Mouse (Mus musculus): Measurements from ENCODE around the gene Olfr228. TPM values are rescaled to one million over a fixed set of nuclear protein-coding genes. Genes with fewer than 3 reads are reported as not detected.
"Not testable (repeated sequence)": the region's sequence is repeated elsewhere in the genome, so short reads cannot be mapped to it uniquely, and the experiment has no call there.

The Olfr228 gene
- polyA plus RNA-seq (2014; fragmentation: Nextera tagmentation; extraction: Ambion mirVana): not detected in 2 replicates

DNA sequence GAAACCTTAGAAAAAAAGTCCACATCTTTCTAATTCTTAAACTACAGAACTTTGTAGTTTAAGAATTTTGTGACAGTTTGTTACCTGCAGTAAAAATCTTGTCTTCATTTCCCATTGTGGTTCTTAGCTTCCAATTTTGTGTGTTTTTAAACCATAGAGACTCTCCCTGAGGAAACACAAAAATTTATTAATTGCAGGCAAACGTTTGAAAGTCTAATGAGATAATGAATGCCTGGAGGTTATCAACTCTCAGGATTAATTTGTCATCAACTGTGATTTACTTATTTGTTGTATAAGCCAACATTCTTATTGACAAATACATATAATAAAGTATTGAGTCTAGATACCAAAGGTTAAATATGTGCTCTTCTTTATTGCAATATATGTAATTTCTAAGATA, at the start of gene Olfr228:
Gene Olfr228, minus strand, starts transcription at position 101 of the 400 bp plus-strand sequence.
- Histone ChIP-seq H3K27me3 (ENCODE audit: control insufficient read depth, insufficient read depth, low read length) (no peaks in the 10 kb centered on the region), H3K36me3 (ENCODE audit: control insufficient read depth, insufficient read depth, low read length) (no peaks in the 10 kb centered on the region), H3K9ac (replicated peaks; ENCODE audit: low read depth, low read length) (no peak within 1 kb of the TSS), H3K4me2 (replicated peaks; ENCODE audit: low read depth, low read length) (no peak within 1 kb of the TSS), H3K27ac (ENCODE audit: low read length) (no peak within 1 kb of the TSS), H3K4me1 (ENCODE audit: control insufficient read depth, insufficient read depth, low read length) (no peaks in the 10 kb centered on the region), H3K9me3 (ENCODE audit: control insufficient read depth, low read depth, low read length) (no peaks in the 10 kb centered on the region), H3K4me3 (ENCODE audit: low read depth, low read length) (no peak within 1 kb of the TSS)
- no peak for ATAC-seq (ENCODE audit: insufficient number of reproducible peaks, insufficient read depth, low FRiP score, low read depth)
- 35% methylated on average over 1 of the region's 1 CpGs for WGBS

DNA sequence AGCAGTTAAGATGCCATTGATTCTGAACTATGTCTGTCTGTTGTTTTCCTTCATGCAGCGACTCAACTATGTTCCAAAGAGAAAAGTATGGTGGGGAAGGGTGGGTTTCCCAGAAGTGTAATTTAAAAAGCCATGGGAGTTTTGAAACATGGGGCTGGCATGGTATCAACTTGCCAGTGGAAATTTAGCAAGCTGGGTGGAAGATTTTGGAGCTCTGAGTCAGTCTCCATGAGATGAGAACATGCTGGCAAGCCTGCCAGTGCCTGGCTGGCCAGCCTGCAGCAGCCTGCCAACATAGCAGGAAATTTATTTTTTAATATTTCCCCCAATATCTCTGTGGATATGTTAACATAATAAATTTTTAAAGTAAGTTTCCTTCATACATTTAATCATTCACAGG, 43.8 kb upstream of the Olfr228 start:
- 74% methylated on average over 1 of the region's 1 CpGs for WGBS
- no peak for ATAC-seq (ENCODE audit: insufficient number of reproducible peaks, insufficient read depth, low FRiP score, low read depth)
- Histone ChIP-seq H3K36me3 (ENCODE audit: control insufficient read depth, insufficient read depth, low read length) (no peaks in the 10 kb centered on the region), H3K4me1 (ENCODE audit: control insufficient read depth, insufficient read depth, low read length) (no peaks in the 10 kb centered on the region), H3K9me3 (ENCODE audit: control insufficient read depth, low read depth, low read length) (no peaks in the 10 kb centered on the region), H3K9ac (replicated peaks; ENCODE audit: low read depth, low read length) (no peak overlapping the region), H3K27me3 (ENCODE audit: control insufficient read depth, insufficient read depth, low read length) (no peaks in the 10 kb centered on the region), H3K4me3 (ENCODE audit: low read depth, low read length) (no peak overlapping the region), H3K4me2 (replicated peaks; ENCODE audit: low read depth, low read length) (no peak overlapping the region), H3K27ac (ENCODE audit: low read length) (no peak overlapping the region)

DNA sequence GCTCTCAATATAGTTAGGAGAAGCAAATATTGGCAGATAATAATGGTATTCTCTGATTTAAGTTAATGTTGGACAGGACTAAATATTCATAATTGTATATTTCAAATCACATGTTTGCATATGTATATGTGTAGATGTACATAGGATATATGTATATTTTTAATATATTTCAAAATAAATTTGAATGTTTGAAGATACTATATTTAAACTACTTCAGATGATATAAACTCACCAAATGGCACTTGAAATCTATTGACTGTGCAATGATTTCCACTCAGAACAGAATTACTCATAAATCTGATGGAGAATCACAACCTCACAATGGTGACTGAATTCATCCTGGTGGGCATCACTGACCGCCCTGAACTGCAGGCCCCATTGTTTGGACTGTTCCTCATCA, 21.0 kb upstream of the Olfr228 start, which contains the start of gene Olfr1076:
Gene Olfr1076, plus strand, starts transcription at position 301 of the 400 bp plus-strand sequence.
- Histone ChIP-seq H3K9ac (replicated peaks; ENCODE audit: low read depth, low read length) (no peak within 1 kb of the TSS), H3K4me2 (replicated peaks; ENCODE audit: low read depth, low read length) (no peak within 1 kb of the TSS), H3K4me3 (ENCODE audit: low read depth, low read length) (no peak within 1 kb of the TSS), H3K9me3 (ENCODE audit: control insufficient read depth, low read depth, low read length) (no peaks in the 10 kb centered on the region), H3K4me1 (ENCODE audit: control insufficient read depth, insufficient read depth, low read length) (no peaks in the 10 kb centered on the region), H3K36me3 (ENCODE audit: control insufficient read depth, insufficient read depth, low read length) (no peaks in the 10 kb centered on the region), H3K27ac (ENCODE audit: low read length) (no peak within 1 kb of the TSS), H3K27me3 (ENCODE audit: control insufficient read depth, insufficient read depth, low read length) (no peaks in the 10 kb centered on the region)
- 89% methylated on average over 1 of the region's 1 CpGs for WGBS
- ATAC-seq (ENCODE audit: insufficient number of reproducible peaks, insufficient read depth, low FRiP score, low read depth): no peak

DNA sequence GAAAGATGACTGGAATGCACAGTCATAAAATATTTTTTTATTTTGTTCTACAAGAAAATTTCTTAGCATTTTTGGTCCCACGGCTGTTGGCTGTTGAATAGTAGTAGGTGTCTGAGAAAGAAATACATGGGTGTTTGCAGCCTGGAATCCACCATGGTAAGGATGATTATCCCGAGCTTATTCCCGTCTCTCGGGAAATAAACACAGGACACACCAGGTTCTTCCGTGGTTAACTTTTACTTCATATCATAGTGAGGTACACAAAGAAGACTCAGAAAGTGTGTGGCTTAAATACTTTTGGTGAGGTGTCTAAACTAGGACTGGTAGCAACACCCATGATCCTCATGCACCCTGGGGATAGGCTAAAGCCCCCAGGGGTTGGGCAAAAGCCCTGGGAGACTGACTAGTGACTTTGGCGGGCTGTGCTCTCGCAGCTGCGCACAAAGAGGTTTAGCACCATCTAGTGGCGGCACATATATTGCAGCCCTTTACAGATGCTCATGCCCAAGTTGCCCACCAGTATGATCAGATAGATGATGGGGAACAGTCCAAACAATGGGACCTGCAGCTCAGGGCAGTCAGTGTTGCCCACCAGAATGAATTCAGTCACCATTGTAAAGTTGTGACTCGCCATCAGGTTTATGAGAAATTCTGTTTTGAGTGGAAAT, 22.6 kb downstream of the Olfr228 start:
- no peak overlapping the region for H3K9ac ChIP-seq (replicated peaks; ENCODE audit: low read depth, low read length)
- H3K27me3 ChIP-seq (ENCODE audit: control insufficient read depth, insufficient read depth, low read length): no peaks in the 10 kb centered on the region
- no peaks in the 10 kb centered on the region for H3K9me3 ChIP-seq (ENCODE audit: control insufficient read depth, low read depth, low read length)
- 31% methylated on average over 10 of the region's 10 CpGs for WGBS
- no peaks in the 10 kb centered on the region for H3K36me3 ChIP-seq (ENCODE audit: control insufficient read depth, insufficient read depth, low read length)
- H3K4me3 ChIP-seq (ENCODE audit: low read depth, low read length): no peak overlapping the region
- H3K4me2 ChIP-seq (replicated peaks; ENCODE audit: low read depth, low read length): 0 out of 2 replicates have a peak overlapping the region, but pooled peaks have one; percentile 14
- H3K27ac ChIP-seq (ENCODE audit: low read length): no peak overlapping the region
- ATAC-seq (ENCODE audit: insufficient number of reproducible peaks, insufficient read depth, low FRiP score, low read depth): no peak
- H3K4me1 ChIP-seq (ENCODE audit: control insufficient read depth, insufficient read depth, low read length): no peaks in the 10 kb centered on the region

DNA sequence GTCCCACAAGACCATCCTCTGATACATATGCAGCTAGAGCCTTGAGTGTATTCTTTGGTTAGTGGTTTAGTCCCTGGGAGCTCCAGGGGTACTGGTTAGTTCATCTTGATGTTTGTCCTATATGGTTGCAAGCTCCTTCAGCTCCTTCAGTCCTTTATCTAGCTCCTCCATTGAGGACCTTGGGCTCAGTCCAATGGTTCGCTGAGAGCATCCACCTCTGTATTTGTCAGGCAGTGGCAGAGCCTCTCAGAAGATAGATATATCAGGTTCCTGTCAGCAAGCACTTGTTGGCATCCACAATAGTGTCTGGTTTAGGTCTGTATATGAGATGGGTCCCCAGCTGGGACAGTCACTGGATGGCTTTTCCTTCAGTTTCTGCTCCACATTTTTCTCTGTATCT, 26.8 kb downstream of the Olfr228 start:
- Histone ChIP-seq H3K9ac (replicated peaks; ENCODE audit: low read depth, low read length) (no peak overlapping the region), H3K4me1 (ENCODE audit: control insufficient read depth, insufficient read depth, low read length) (no peaks in the 10 kb centered on the region), H3K36me3 (ENCODE audit: control insufficient read depth, insufficient read depth, low read length) (no peaks in the 10 kb centered on the region), H3K27ac (ENCODE audit: low read length) (no peak overlapping the region), H3K4me2 (replicated peaks; ENCODE audit: low read depth, low read length) (no peak overlapping the region), H3K27me3 (ENCODE audit: control insufficient read depth, insufficient read depth, low read length) (no peaks in the 10 kb centered on the region), H3K9me3 (ENCODE audit: control insufficient read depth, low read depth, low read length) (no peaks in the 10 kb centered on the region), H3K4me3 (ENCODE audit: low read depth, low read length) (no peak overlapping the region)
- 78% methylated on average over 1 of the region's 1 CpGs for WGBS
- no peak for ATAC-seq (ENCODE audit: insufficient number of reproducible peaks, insufficient read depth, low FRiP score, low read depth)

DNA sequence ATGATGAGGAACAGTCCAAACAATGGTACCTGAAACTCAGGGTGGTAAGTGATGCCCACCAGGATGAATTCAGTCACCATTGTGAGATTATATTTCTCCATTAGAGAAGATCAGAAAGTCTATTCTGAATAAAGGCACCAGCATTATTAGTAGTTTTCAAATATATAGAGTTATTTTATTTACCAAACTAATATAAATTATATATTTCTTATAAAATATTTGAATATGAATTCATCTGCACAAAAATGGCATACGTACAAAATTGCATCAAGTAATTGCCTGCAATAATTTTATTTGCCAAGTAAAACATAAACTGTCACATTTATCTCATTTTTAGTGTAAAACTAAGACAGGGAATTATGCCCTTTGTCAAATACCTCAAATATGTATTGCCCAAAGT, 31.0 kb downstream of the Olfr228 start, which contains the start of gene Olfr1066:
Gene Olfr1066, minus strand, starts transcription at position 101 of the 400 bp plus-strand sequence.
- no peaks in the 10 kb centered on the region for H3K27me3 ChIP-seq (ENCODE audit: control insufficient read depth, insufficient read depth, low read length)
- no peak for ATAC-seq (ENCODE audit: insufficient number of reproducible peaks, insufficient read depth, low FRiP score, low read depth)
- WGBS: 89% methylated on average over 1 of the region's 1 CpGs

DNA sequence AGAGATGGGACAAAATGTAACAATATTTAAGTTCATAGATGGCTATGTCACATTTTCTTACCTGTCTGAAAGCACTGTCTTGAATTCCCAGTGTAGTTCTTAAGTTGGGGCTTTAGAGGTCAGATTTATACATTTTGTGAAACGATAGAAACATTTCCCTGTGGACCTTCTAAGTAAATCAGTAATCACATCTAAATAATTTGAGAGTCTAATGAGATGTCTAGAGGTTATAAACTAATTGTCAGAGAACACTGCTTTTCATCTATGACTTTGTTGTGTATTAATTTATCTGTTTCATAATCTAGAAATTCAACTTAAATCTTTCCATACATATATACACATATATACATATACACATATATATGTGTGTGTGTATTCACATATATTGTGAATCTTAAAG, 36.7 kb downstream of the Olfr228 start, which contains the start of gene Olfr1065:
Gene Olfr1065, minus strand, starts transcription at position 101 of the 400 bp plus-strand sequence.
- not testable (repeated sequence) for H3K4me2 ChIP-seq (replicated peaks; ENCODE audit: low read depth, low read length); H3K4me3 ChIP-seq (ENCODE audit: low read depth, low read length); ATAC-seq (ENCODE audit: insufficient number of reproducible peaks, insufficient read depth, low FRiP score, low read depth); H3K4me1 ChIP-seq (ENCODE audit: control insufficient read depth, insufficient read depth, low read length); H3K36me3 ChIP-seq (ENCODE audit: control insufficient read depth, insufficient read depth, low read length); H3K9ac ChIP-seq (replicated peaks; ENCODE audit: low read depth, low read length); H3K27ac ChIP-seq (ENCODE audit: low read length); H3K27me3 ChIP-seq (ENCODE audit: control insufficient read depth, insufficient read depth, low read length); H3K9me3 ChIP-seq (ENCODE audit: control insufficient read depth, low read depth, low read length)
- WGBS: no CpG with 5 or more reads among the region's 1 CpGs

More for the DNA sequence above, 31.0 kb downstream of the Olfr228 start, which contains the start of gene Olfr1066:
- H3K9me3 ChIP-seq (ENCODE audit: control insufficient read depth, low read depth, low read length): no peaks in the 10 kb centered on the region
- no peak within 1 kb of the TSS for H3K4me3 ChIP-seq (ENCODE audit: low read depth, low read length)
- no peak within 1 kb of the TSS for H3K9ac ChIP-seq (replicated peaks; ENCODE audit: low read depth, low read length)
- H3K4me2 ChIP-seq (replicated peaks; ENCODE audit: low read depth, low read length): no peak within 1 kb of the TSS
- no peak within 1 kb of the TSS for H3K27ac ChIP-seq (ENCODE audit: low read length)
- H3K4me1 ChIP-seq (ENCODE audit: control insufficient read depth, insufficient read depth, low read length): no peaks in the 10 kb centered on the region
- H3K36me3 ChIP-seq (ENCODE audit: control insufficient read depth, insufficient read depth, low read length): no peaks in the 10 kb centered on the region

DNA sequence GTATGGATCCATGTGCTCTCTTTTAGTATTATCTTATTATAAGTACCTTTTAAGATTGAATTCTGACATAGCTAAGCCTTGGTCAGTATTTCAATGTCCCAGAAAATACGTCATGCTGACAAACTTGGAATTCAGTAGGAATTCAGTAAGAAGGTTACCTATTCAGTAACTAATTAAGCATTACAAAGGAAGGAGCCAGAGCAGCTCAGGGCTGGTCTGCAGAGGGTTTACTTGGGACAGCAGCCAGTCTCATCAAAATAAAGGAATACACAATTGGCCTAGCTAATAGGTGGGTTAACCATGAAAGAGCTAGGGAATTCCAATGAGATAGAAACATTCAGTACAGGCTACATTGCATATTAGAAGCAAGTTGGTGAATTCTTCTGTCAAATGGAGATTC, 45.1 kb downstream of the Olfr228 start:
- not testable (repeated sequence) for H3K9me3 ChIP-seq (ENCODE audit: control insufficient read depth, low read depth, low read length); H3K4me2 ChIP-seq (replicated peaks; ENCODE audit: low read depth, low read length); H3K9ac ChIP-seq (replicated peaks; ENCODE audit: low read depth, low read length); H3K4me3 ChIP-seq (ENCODE audit: low read depth, low read length); H3K36me3 ChIP-seq (ENCODE audit: control insufficient read depth, insufficient read depth, low read length); H3K4me1 ChIP-seq (ENCODE audit: control insufficient read depth, insufficient read depth, low read length); ATAC-seq (ENCODE audit: insufficient number of reproducible peaks, insufficient read depth, low FRiP score, low read depth); H3K27ac ChIP-seq (ENCODE audit: low read length); H3K27me3 ChIP-seq (ENCODE audit: control insufficient read depth, insufficient read depth, low read length)
- 70% methylated on average over 1 of the region's 1 CpGs for WGBS
